Mouse (Mus musculus): ENCODE results near the gene Tgif1.

The Tgif1 gene

GRCm38 (mm10) chr17:70810795-70811194 lies 42.6 kb downstream of the Tgif1 start:
- intact Hi-C loops (cut with DNase I): no loop called here

- intact Hi-C loops (cut with DNase I): loop anchor here (5.0 kb wide), 1 partner anchor 52 kb away; no protein-coding TSS in a partner anchor
Observed at GRCm38 (mm10) chr17:70809776-70810175, 43.6 kb downstream of the Tgif1 start.

GRCm38 (mm10) chr17:70808837-70809236 lies 44.5 kb downstream of the Tgif1 start:
- intact Hi-C loops (cut with DNase I): loop anchor here (5.0 kb wide), 1 partner anchor 52 kb away; no protein-coding TSS in a partner anchor

- intact Hi-C loops (cut with DNase I): loop anchor here (5.0 kb wide), 1 partner anchor 51 kb away; no protein-coding TSS in a partner anchor
Observed at GRCm38 (mm10) chr17:70807885-70808284, 45.5 kb downstream of the Tgif1 start.

GRCm38 (mm10) chr17:70806600-70806999 lies 46.7 kb downstream of the Tgif1 start:
- intact Hi-C loops (cut with DNase I): loop anchor here (5.0 kb wide), 1 partner anchor 49 kb away; no protein-coding TSS in a partner anchor

- intact Hi-C loops (cut with DNase I): loop anchor here (5.0 kb wide), 1 partner anchor 49 kb away; no protein-coding TSS in a partner anchor
Observed at GRCm38 (mm10) chr17:70805866-70806265, 47.5 kb downstream of the Tgif1 start.

- intact Hi-C loops (cut with DNase I): no loop called here
Observed at GRCm38 (mm10) chr17:70802022-70802421, 51.3 kb downstream of the Tgif1 start.

GRCm38 (mm10) chr17:70799266-70799665 lies 54.1 kb downstream of the Tgif1 start:
- intact Hi-C loops (cut with DNase I): no loop called here

- intact Hi-C loops (cut with DNase I): no loop called here
Observed at GRCm38 (mm10) chr17:70797773-70798045, 55.6 kb downstream of the Tgif1 start.

- intact Hi-C loops (cut with DNase I): no loop called here
Observed at GRCm38 (mm10) chr17:70796940-70797772, 56.2 kb downstream of the Tgif1 start.

- intact Hi-C loops (cut with DNase I): no loop called here
Observed at GRCm38 (mm10) chr17:70795196-70795595, 58.1 kb downstream of the Tgif1 start.

- intact Hi-C loops (cut with DNase I): no loop called here
Observed at GRCm38 (mm10) chr17:70794722-70795121, 58.6 kb downstream of the Tgif1 start.

- intact Hi-C loops (cut with DNase I): no loop called here
Observed at GRCm38 (mm10) chr17:70794291-70794690, 59.1 kb downstream of the Tgif1 start.

Small RNA genes within 50 kb of the gene (microRNA-seq; reads per million reads assigned to microRNA genes)
- 0 reads per million in 2 experiments for gene Mir1195

All from adrenal gland (tissue).